Mouse (Mus musculus) frontal cortex, postnatal 36 days (tissue): Measurements from ENCODE around the gene Khsrp.
A peak's percentile ranks its signal among the peaks of the same experiment; 100 is the strongest.

Experiments used
- DNase-seq, 2 experiments: peaks; one replicate each; pipeline ENCODE4 v3.0.0; 2022; ENCODE audit warnings: low spot score in 2 of 2

Gene Khsrp

GRCm38 (mm10) chr17:57029691-57030090 is 1.6 kb downstream of the Khsrp start:
- DNase-seq: no peak

- no peak for DNase-seq
Measured at GRCm38 (mm10) chr17:57027471-57027870, 3.9 kb downstream of the Khsrp start.

GRCm38 (mm10) chr17:57020960-57021359 is 10.4 kb downstream of the Khsrp start:
- DNase-seq: no peak

- DNase-seq: no peak
Measured at GRCm38 (mm10) chr17:57019693-57020092, 11.6 kb downstream of the Khsrp start.

GRCm38 (mm10) chr17:57012245-57012795 is 19.0 kb downstream of the Khsrp start:
- DNase-seq: no peak

- DNase-seq: peak; percentile 92 to 97
Measured at GRCm38 (mm10) chr17:57011236-57012141, 19.8 kb downstream of the Khsrp start, which contains the start of the genes Gtf2f1 and Gm17949. TSS of gene Gtf2f1 (minus strand) at chr17:57011288. TSS of gene Gm17949 (plus strand) at chr17:57011469.

- DNase-seq: no peak
Measured at GRCm38 (mm10) chr17:57010911-57011235, 20.4 kb downstream of the Khsrp start.

GRCm38 (mm10) chr17:57007137-57007905 is 24.0 kb downstream of the Khsrp start:
- no peak for DNase-seq

- DNase-seq: no peak
Measured at GRCm38 (mm10) chr17:57003994-57004393, 27.3 kb downstream of the Khsrp start.

- no peak for DNase-seq
Measured at GRCm38 (mm10) chr17:57001228-57001627, 30.1 kb downstream of the Khsrp start.

- DNase-seq: no peak
Measured at GRCm38 (mm10) chr17:56999968-57000609, 31.2 kb downstream of the Khsrp start, which contains the start of gene Pspn. TSS of gene Pspn (minus strand) at chr17:57000018.

GRCm38 (mm10) chr17:56999414-56999813 is 31.9 kb downstream of the Khsrp start:
- no peak for DNase-seq

GRCm38 (mm10) chr17:56997029-56997667 is 34.2 kb downstream of the Khsrp start, which contains the start of gene Alkbh7:
TSS of gene Alkbh7 (plus strand) at chr17:56997339.
- peak; percentile 93 to 96 for DNase-seq

GRCm38 (mm10) chr17:56996506-56996905 is 34.8 kb downstream of the Khsrp start:
- DNase-seq: no peak

- no peak for DNase-seq
Measured at GRCm38 (mm10) chr17:56995046-56995445, 36.3 kb downstream of the Khsrp start.

- DNase-seq: no peak
Measured at GRCm38 (mm10) chr17:56990966-56991365, 40.4 kb downstream of the Khsrp start.

GRCm38 (mm10) chr17:56990115-56990746 is 41.1 kb downstream of the Khsrp start, which contains the start of gene Clpp:
TSS of gene Clpp (plus strand) at chr17:56990305.
- peak; percentile 92 to 97 for DNase-seq

- DNase-seq: peak in 1 of 2 experiments; percentile 86
Measured at GRCm38 (mm10) chr17:56989467-56990114, 41.7 kb downstream of the Khsrp start.

GRCm38 (mm10) chr17:56988921-56989430 is 42.3 kb downstream of the Khsrp start:
- no peak for DNase-seq

GRCm38 (mm10) chr17:56988441-56988840 is 42.9 kb downstream of the Khsrp start:
- no peak for DNase-seq
